Mouse (Mus musculus): ENCODE measurements around the gene Ubl3.
A peak's percentile ranks its signal among the peaks of the same experiment; 100 is the strongest.

Ubl3 gene

GRCm38 (mm10) chr5:148552187-148553071 lies at the start of gene Ubl3:
Gene Ubl3 (minus strand): TSS chr5:148552789.
- DNase-seq: peak; percentile 92

GRCm38 (mm10) chr5:148598376-148598775 lies 45.8 kb upstream of the Ubl3 start:
- peak; percentile 87 for DNase-seq

- peak; percentile 66 for DNase-seq
These were observed 43.6 kb upstream of the Ubl3 start for GRCm38 (mm10) chr5:148596086-148596753.

- DNase-seq: no peak
These were observed 42.8 kb upstream of the Ubl3 start for GRCm38 (mm10) chr5:148595459-148595751.

GRCm38 (mm10) chr5:148594693-148595458 lies 42.3 kb upstream of the Ubl3 start:
- DNase-seq: no peak

DNA sequence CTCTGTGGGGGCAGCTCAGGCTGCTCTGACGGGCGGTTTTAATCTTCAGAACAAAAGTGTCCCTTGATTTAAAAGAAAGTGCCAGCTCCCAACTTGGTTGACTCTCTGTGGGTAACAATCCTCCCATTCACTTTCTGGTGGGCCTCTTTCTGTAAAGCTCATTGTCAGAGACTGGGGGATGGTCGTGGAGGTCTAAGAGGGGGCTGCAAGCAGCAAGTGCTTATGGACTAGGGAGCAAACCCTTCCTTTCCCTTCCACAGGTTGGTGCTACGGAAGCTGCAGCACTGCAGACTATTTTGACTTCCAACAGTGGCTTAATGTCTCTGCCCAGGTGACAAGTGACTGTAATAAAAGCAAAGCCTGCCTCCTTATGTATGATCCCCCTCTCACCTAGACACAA lies 41.0 kb upstream of the Ubl3 start:
- no peak for DNase-seq

- no peak for DNase-seq
These were observed 38.9 kb upstream of the Ubl3 start for GRCm38 (mm10) chr5:148591448-148591862.

DNA sequence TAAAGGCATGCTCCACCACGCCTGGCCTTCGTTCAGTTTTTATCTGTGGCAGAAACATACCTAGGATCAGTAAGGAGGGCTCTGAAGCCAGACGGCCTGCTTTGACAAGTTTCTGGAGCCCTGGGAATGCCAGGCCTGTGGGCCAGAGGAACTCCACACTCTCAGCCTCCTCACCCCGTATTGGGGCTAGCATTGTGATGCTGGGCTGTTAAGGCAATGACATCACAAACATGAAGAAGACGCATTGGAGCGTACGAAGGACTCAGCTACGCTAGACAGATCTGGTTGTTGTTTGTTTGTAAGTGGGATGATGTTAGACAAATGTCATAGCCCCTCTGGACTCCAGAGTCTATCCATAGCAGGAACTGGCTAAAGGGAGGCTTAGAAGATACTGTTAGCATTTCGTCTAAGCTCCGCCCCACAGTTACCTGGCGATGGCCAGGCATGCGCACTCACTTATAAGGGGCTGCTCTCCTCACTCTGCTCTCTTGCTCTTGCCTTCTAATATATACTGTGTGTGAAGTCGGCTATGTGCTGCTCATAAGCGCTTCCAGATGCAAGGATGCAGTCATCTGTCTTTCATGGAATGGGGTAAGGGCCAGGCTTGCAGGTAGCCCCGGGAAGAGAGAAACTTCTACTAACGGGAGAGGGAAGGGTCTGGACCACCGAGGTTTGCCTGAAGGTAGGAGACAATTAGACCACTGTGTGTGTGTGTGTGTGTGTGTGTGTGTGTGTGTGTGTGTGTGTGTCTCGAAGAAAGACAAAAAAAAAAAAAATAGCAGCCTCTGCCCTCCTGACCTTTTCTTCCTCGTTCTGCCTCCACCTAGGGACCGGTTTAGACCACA lies 38.2 kb upstream of the Ubl3 start:
- no peak for DNase-seq

- DNase-seq: no peak
These were observed 36.4 kb upstream of the Ubl3 start for GRCm38 (mm10) chr5:148588987-148589386.

- no peak for DNase-seq
These were observed 35.6 kb upstream of the Ubl3 start for GRCm38 (mm10) chr5:148588142-148588650.

- DNase-seq: no peak
These were observed 27.9 kb upstream of the Ubl3 start for GRCm38 (mm10) chr5:148580388-148580985.

- DNase-seq: no peak
These were observed 26.6 kb upstream of the Ubl3 start for GRCm38 (mm10) chr5:148579156-148579555.

GRCm38 (mm10) chr5:148578353-148578752 lies 25.8 kb upstream of the Ubl3 start:
- no peak for DNase-seq

DNA sequence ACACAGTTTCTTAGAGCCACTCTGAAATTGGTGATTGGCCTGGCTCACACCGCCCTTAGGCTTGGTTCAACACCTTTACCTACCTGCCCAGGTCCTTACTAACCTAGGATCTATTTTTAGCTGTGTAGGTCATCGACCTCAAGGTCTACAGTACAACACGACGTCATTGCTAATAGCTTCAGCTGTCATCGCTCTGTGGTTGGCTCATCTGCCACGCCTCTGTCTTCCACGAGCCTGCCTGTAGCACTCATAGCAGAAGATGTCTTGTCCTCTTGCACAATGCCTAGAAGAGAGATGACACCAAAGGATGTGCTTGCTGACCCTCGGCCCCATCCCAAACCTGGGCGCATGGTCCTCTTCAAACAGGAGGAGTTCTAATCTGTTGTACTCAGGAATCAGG lies 24.7 kb upstream of the Ubl3 start:
- no peak for DNase-seq

DNA sequence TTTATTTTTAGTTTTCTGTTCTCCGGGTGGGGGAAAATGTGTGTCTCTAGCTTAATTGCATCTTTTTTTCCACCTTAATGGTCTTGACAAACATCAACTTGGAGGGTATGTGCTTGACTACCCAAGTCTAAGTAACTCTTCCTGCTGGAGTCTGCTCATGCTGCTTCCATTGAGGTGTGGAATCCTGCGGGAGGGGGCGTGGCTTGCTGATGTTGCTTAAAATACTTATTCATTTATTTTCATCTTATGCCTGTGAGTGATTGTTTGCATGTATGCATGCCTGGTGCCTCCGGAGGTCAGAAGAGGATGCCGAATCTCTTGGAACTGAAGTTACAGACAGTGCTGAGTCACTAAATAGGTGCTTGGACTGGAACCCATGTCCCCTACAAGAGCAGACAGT lies 22.6 kb upstream of the Ubl3 start:
- no peak for DNase-seq

- no peak for DNase-seq
These were observed 20.1 kb upstream of the Ubl3 start for GRCm38 (mm10) chr5:148572676-148573075.

- DNase-seq: no peak
These were observed 18.1 kb upstream of the Ubl3 start for GRCm38 (mm10) chr5:148570571-148571304.

DNA sequence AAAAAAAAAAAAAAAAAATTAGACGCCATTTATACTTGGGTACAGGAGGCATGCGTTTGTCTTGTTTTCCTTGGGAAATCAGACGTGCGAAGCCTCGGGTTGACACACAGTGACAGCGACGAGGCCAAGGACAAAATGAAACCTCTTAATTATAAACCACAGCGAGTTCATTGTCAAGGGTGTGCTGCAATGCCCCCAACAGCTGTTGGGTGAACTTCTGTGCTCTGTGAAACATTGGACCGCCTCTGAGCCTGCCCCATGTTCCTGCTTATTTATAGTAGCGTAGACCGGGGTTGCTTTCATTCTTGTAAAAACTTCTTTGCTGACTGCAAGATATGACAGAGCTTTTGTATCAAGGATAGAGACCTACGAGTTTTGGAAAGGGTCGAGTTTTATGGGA lies 16.9 kb upstream of the Ubl3 start:
- DNase-seq: peak; percentile 60

DNA sequence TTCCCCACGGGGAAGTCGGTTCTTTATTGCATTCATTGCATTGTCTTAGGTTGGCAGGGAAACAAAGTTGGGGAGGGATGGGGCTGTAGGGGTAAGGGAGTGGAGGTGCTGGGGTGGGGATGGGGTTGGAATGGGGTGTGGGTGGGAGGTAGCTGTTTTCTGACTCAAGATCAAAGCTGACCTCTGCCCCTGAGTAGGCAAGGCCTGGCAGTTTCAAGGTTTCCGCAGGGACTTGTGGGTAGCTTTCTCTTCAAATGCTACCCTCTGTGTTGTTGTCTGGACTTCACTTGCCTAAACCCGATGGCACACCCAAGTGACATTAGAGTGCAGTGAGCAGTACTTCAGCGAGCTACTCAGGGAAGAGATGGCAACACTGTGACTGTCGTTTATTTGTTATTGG lies 13.0 kb upstream of the Ubl3 start:
- no peak for DNase-seq

DNA sequence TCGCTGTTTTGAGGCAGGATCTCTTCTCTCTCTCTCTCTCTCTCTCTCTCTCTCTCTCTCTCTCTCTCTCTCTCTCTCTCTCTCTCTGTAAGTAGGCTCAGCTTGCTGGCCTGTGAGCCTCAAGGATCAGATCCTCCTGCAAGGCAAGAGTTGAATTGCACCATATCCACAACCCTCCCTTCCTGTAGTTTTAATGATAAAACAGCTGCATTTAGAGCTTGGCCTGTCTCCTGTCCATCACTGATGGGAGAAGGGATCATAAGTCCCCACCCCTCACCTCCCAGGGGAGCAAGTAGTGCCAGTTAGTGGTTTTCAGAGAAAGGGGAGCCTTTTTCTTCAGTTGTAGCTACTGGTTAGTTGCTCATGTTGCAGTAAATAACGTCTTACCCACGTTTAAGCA lies 11.5 kb upstream of the Ubl3 start:
- no peak for DNase-seq

DNA sequence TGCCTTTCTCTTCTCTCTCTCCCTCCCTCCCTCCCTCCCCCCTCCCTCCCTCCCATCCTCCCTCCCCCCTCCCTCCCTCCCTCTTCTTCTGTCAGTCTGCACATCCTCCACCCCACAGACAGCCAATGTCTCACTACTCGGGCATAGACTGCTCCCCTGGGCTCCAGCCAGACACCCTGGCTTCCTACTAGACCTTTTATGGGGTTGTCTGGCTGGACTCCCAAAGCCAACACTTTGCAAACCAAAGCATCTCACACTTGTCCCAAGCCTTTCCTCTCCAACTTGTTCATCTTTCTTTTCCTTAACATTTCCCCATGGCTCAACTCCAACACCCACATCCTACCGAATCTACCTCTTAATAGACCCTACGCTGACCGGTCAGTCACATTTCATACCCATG lies 10.7 kb upstream of the Ubl3 start:
- DNase-seq: peak; percentile 50

All from kidney, adult 9 months (tissue).